Mouse (Mus musculus): Measurements from ENCODE around the gene Fam19a3.

- TF ChIP-seq POLR2A (IDR thresholded peaks at IDR 0.05; ENCODE audit: low read depth, low read length) (no peak), CTCF (conservative IDR thresholded peaks at IDR 0.05 in 1 of 2, IDR thresholded peaks at IDR 0.05 in 1 of 2; ENCODE audit: low read depth in 2 of 2, low read length in 2 of 2) (no peak), JUN (IDR thresholded peaks at IDR 0.05; ENCODE audit: insufficient read depth, low read depth, low read length) (peak; percentile 98), KAT2A (IDR thresholded peaks at IDR 0.05; ENCODE audit: insufficient replicate concordance, low read length) (no peak), EP300 (IDR thresholded peaks at IDR 0.05; ENCODE audit: low read length) (peak; percentile 80), TBP (conservative IDR thresholded peaks at IDR 0.05; ENCODE audit: low read depth, low read length) (no peak), CHD2 (IDR thresholded peaks at IDR 0.05; ENCODE audit: low read length) (no peak), UBTF (IDR thresholded peaks at IDR 0.05; ENCODE audit: low read depth, low read length) (no peak), MXI1 (IDR thresholded peaks at IDR 0.05; ENCODE audit: low read depth, low read length) (no peak), PAX5 (IDR thresholded peaks at IDR 0.05; ENCODE audit: low read length) (no peak), IRF4 (IDR thresholded peaks at IDR 0.05; ENCODE audit: low read depth, low read length) (peak; percentile 90)
These were observed 14.5 kb downstream of the Fam19a3 start for GRCm38 (mm10) chr3:104767141-104767540.
